Mouse (Mus musculus) hindbrain, postnatal 0 days (tissue): ENCODE results near the gene Khk. TPM values are rescaled to one million over a fixed set of nuclear protein-coding genes. Genes with fewer than 3 reads are reported as not detected.

Experiments
- ATAC-seq: fragments of 200-750 bp; cut with Nextera tagmentation; 2 replicates; pipeline ENCODE4 v1.8.0; 2017; ENCODE audit warnings: mild to moderate bottlenecking, moderate TSS enrichment, moderate library complexity
- DNase-seq: peaks from one replicate; pipeline ENCODE4 v3.0.0-alpha.2; 2015; ENCODE audit warnings: low spot score
- H3K27ac ChIP-seq: fragments of 300-500 bp; sonication (generic); 2 replicates; pipeline ENCODE4 v1.5.1; 2014; ENCODE audit warnings: mild to moderate bottlenecking
- H3K27me3 ChIP-seq: fragments of 300-500 bp; sonication (generic); 2 replicates; pipeline ENCODE4 v1.6.1; 2014; ENCODE audit warnings: low read length, mixed read lengths; ENCODE audit not compliant: insufficient read depth
- H3K36me3 ChIP-seq: fragments of 300-500 bp; sonication (generic); 2 replicates; pipeline ENCODE4 v1.6.1; 2014; ENCODE audit warnings: low read length, mixed read lengths; ENCODE audit not compliant: insufficient read depth
- H3K4me1 ChIP-seq: fragments of 300-500 bp; sonication (generic); 2 replicates; pipeline ENCODE4 v1.6.1; 2014; ENCODE audit warnings: antibody characterized with exemption, low read length, mixed read lengths; ENCODE audit not compliant: insufficient read depth
- H3K4me2 ChIP-seq: fragments of 300-500 bp; sonication (generic); 2 replicates; pipeline ENCODE4 v1.6.1; 2014; ENCODE audit warnings: low read depth, mild to moderate bottlenecking, low read length, moderate library complexity, mixed read lengths
- H3K4me3 ChIP-seq: fragments of 300-500 bp; sonication (generic); 2 replicates; pipeline ENCODE4 v1.5.1; 2014; ENCODE audit warnings: low read length
- H3K9ac ChIP-seq: fragments of 300-500 bp; sonication (generic); replicated peaks from 2 replicates; pipeline ENCODE4 v1.6.1; 2014; ENCODE audit warnings: mild to moderate bottlenecking, low read length, moderate library complexity, mixed read lengths
- H3K9me3 ChIP-seq: fragments of 300-500 bp; sonication (generic); 2 replicates; pipeline ENCODE4 v1.6.1; 2016; ENCODE audit warnings: low read length, mixed read lengths
- CTCF ChIP-seq: IDR thresholded peaks from 2 replicates; pipeline ENCODE4 v1.5.1; 2016; ENCODE audit warnings: antibody characterized with exemption, control low read depth, low read depth
- WGBS: fragments of 180-500 bp; shearing (Covaris S2); extraction: QIAGEN DNeasy Blood & Tissue Kit; methylation state at CpG from one replicate; pipeline ENCODE4 v1.1.7; 2014; 5-methylcytosine and 5-hydroxymethylcytosine counted together
- polyA plus RNA-seq: library from polyadenylated mRNA; unstranded; fragments of >200 nt; fragmentation: Nextera tagmentation; extraction: Ambion mirVana; gene quantifications from 2 replicates; pipeline ENCODE4 v1.2.1, GENCODE M21; 2015
- total RNA-seq: library from RNA; depleted of rRNA; stranded (reverse); fragments of >200 nt; gene quantifications from 2 replicates; pipeline ENCODE4 v1.2.3, GENCODE M21; 2014

Gene Khk
- total and polyA plus RNA-seq, 2 experiments from 2014 or later: 14.6 to 16.5 TPM

DNA sequence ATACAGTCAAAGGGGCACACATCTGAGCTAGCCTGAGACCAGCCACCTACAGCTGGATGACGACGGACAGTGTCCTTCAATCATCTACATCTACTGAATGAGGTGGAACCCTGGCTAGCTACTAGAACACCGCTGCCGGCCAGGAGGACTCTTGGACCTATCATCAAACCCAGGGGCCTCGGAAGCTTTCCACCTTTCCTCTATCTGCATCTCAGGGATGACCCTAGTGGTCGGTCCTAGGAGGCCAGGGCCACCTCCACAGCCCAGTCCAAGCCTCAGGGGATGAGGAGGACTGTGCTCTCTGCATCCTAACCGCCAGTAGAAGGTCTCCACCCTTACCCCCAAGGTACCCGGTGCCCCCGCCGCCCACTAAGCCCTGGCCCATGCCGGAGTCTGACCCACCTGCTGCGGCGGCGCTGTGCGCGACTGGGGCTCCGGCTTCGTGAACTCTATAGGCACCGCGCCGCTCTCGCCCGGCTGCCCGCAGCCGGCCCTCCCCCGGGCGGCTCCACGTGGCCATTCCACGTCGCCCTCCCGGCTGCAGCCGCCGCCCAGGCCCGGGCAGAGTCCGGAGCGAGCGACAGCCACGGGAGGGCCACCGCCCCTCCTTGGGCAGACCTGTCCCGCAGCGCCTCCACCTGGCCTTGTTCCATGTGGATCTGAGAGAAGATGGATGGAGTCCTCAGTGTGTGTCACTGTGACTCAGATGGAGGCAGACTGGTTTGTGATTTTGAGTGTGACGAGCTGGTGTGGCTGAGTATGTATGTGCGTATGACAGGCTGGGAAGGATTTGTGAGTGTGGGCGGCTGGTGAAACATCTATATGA is 23.9 kb downstream of the Khk start, which contains the start of gene Cgref1:
Gene Cgref1 (minus strand): TSS at position 636 of the 826 bp plus-strand sequence.
- DNase-seq (peak; percentile 80), ATAC-seq (peak; percentile 70)
- Histone ChIP-seq H3K4me2 (peak within 1 kb of the TSS; percentile 79), H3K9me3 (no peaks in the 10 kb centered on the region), H3K9ac (peak within 1 kb of the TSS; percentile 73), H3K27ac (peak within 1 kb of the TSS; percentile 73), H3K36me3 (no peaks in the 10 kb centered on the region), H3K4me3 (peak within 1 kb of the TSS; percentile 56), H3K27me3 (no peaks in the 10 kb centered on the region), H3K4me1 (0 out of 2 replicates have a peak, but pooled peaks cover 2% of the 10 kb centered on the region)
- WGBS: 4% methylated on average over 44 of the region's 44 CpGs
- peak; percentile 54 for TF ChIP-seq CTCF

GRCm38 (mm10) chr5:30948620-30949019 is 27.4 kb downstream of the Khk start:
- H3K4me3 ChIP-seq: no peak overlapping the region
- TF ChIP-seq CTCF: no peak

GRCm38 (mm10) chr5:30949654-30950326 is 28.6 kb downstream of the Khk start:
- peak; percentile 46 for TF ChIP-seq CTCF
- Histone ChIP-seq H3K4me2 (peak overlapping the region; percentile 86), H3K4me1 (no peaks in the 10 kb centered on the region), H3K36me3 (peaks cover 30% of the 10 kb centered on the region), H3K27me3 (no peaks in the 10 kb centered on the region), H3K9ac (peak overlapping the region; percentile 57), H3K4me3 (peak overlapping the region; percentile 51), H3K27ac (peak overlapping the region; percentile 79), H3K9me3 (no peaks in the 10 kb centered on the region)
- ATAC-seq (peak; percentile 85), DNase-seq (peak; percentile 95)
- WGBS: under 1% methylated on average over 31 of the region's 31 CpGs

More at GRCm38 (mm10) chr5:30948620-30949019, 27.4 kb downstream of the Khk start:
- WGBS: 81% methylated on average over 5 of the region's 5 CpGs
- H3K27me3 ChIP-seq: no peaks in the 10 kb centered on the region
- DNase-seq (no peak), ATAC-seq (no peak)
- H3K4me2 ChIP-seq: no peak overlapping the region
- peaks cover 20% of the 10 kb centered on the region; the same call in 1 of the 2 replicates for H3K36me3 ChIP-seq
- H3K9ac ChIP-seq: no peak overlapping the region
- H3K27ac ChIP-seq: no peak overlapping the region
- no peaks in the 10 kb centered on the region for H3K9me3 ChIP-seq
- 0 out of 2 replicates have a peak, but pooled peaks cover 2% of the 10 kb centered on the region for H3K4me1 ChIP-seq

GRCm38 (mm10) chr5:30950451-30950850 is 29.2 kb downstream of the Khk start:
- Histone ChIP-seq H3K9me3 (no peaks in the 10 kb centered on the region), H3K27ac (peak overlapping the region; percentile 79), H3K9ac (peak overlapping the region; percentile 57), H3K4me1 (no peaks in the 10 kb centered on the region), H3K4me3 (peak overlapping the region; percentile 51), H3K4me2 (peak overlapping the region; percentile 86), H3K27me3 (no peaks in the 10 kb centered on the region), H3K36me3 (peaks cover 35% of the 10 kb centered on the region)
- 26% methylated on average over 4 of the region's 4 CpGs for WGBS
- TF ChIP-seq CTCF: no peak
- DNase-seq: peak; percentile 17
- no peak for ATAC-seq

DNA sequence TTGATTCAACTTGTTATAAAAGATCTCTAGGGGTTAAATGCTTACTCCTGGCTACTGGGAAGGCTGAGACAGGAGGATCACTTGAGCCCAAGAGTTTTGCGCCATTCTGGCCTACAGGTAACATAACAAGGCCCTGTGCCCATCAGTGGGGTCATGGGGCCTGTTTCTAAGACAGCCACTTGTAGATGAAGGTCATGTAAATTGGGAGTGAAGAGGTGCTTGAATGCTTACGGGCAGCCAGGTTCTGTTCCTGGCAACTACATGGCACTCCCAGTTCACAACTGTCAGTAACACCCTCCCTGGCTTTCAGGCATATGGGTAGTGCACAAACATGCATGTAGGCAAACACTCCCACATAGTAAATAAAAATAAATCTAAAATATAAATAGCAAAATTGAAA is 29.7 kb downstream of the Khk start:
- Histone ChIP-seq H3K9me3 (no peaks in the 10 kb centered on the region), H3K4me3 (no peak overlapping the region), H3K9ac (no peak overlapping the region), H3K36me3 (peaks cover 40% of the 10 kb centered on the region), H3K4me2 (peak overlapping the region; percentile 86), H3K4me1 (no peaks in the 10 kb centered on the region), H3K27me3 (no peaks in the 10 kb centered on the region), H3K27ac (0 out of 2 replicates have a peak overlapping the region, but pooled peaks have one; percentile 79)
- WGBS: 88% methylated on average over 2 of the region's 2 CpGs
- TF ChIP-seq CTCF: no peak
- ATAC-seq: no peak
- DNase-seq: no peak

- Histone ChIP-seq H3K36me3 (peaks cover 42% of the 10 kb centered on the region), H3K4me2 (no peak overlapping the region), H3K27ac (peak overlapping the region; percentile 34; the same call in 1 of the 2 replicates), H3K27me3 (no peaks in the 10 kb centered on the region), H3K4me1 (no peaks in the 10 kb centered on the region), H3K9me3 (no peaks in the 10 kb centered on the region), H3K4me3 (no peak overlapping the region), H3K9ac (no peak overlapping the region)
- ATAC-seq (peak; percentile 14; the same call in 1 of the 2 replicates), DNase-seq (peak; percentile 50)
- 68% methylated on average over 6 of the region's 6 CpGs for WGBS
- no peak for TF ChIP-seq CTCF
Observed at GRCm38 (mm10) chr5:30951706-30952105, 30.5 kb downstream of the Khk start.
